Mouse (Mus musculus) small intestine, adult 2 months (tissue): Measurements from ENCODE around the gene Rab34.

Experiments used
- CTCF ChIP-seq: fragments of 200-500 bp; IDR thresholded peaks from 2 replicates; pipeline ENCODE4 v1.5.1; 2012; ENCODE audit warnings: low read depth, mild to moderate bottlenecking, control low read depth, inconsistent platforms, low read length, moderate library complexity, mixed read lengths; ENCODE audit not compliant: insufficient replicate concordance, insufficient read length; ENCODE audit errors: extremely low read depth
- POLR2A ChIP-seq: fragments of 200-500 bp; IDR thresholded peaks from 2 replicates; pipeline ENCODE4 v1.6.1; 2012; ENCODE audit warnings: low read depth, mild to moderate bottlenecking, control low read depth, inconsistent platforms, low read length, moderate library complexity

GRCm38 (mm10) chr11:78193113-78193512 is 4.9 kb downstream of the Rab34 start, which contains the start of gene Proca1:
- TF ChIP-seq POLR2A (no peak), CTCF (no peak)
